Mouse (Mus musculus) frontal cortex, postnatal 10 days (tissue): Measurements from ENCODE around the gene Pgap3.

Experiments
- DNase-seq, 2 experiments: peaks; one replicate each; pipeline ENCODE4 v3.0.0; 2022; ENCODE audit warnings: low spot score in 2 of 2, mixed read lengths in 1 of 2

Gene Pgap3

DNA sequence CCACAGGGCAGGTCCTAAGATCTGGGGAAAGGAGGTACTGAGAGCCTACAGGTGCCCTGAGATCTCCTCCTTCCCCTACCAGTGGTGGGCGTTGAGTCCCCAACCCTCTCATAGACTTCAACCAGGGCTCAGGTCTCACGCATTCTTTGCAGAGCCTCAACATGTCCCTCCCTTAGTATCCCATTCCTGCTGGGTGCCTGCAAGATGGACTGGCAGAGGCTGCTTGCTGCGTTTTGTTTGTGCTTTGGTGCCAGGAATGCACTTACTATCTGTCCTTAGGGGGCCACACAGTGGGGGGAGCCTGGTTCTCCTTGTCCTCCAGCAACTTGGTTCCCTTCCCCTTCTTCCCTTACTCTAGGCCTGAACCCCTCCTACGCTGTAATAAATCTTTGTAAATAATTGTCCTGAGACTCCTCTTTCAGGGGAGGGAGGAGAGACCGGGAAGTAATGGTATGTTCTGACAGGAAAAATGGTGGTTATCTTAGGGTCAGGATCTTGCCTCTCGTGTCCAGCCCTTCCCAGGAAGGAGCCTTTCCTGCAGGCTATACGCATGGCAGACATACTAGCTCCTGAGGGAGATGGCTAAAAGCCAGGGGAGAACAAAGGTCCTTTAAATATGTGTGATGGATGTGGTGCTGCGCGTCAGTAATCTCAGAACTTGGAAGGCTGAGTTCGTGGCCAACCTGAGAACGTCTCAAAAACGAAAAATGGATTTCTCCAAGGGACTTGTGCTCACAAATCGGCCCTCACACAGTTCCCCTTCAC, 42.7 kb downstream of the Pgap3 start:
- no peak for DNase-seq

DNA sequence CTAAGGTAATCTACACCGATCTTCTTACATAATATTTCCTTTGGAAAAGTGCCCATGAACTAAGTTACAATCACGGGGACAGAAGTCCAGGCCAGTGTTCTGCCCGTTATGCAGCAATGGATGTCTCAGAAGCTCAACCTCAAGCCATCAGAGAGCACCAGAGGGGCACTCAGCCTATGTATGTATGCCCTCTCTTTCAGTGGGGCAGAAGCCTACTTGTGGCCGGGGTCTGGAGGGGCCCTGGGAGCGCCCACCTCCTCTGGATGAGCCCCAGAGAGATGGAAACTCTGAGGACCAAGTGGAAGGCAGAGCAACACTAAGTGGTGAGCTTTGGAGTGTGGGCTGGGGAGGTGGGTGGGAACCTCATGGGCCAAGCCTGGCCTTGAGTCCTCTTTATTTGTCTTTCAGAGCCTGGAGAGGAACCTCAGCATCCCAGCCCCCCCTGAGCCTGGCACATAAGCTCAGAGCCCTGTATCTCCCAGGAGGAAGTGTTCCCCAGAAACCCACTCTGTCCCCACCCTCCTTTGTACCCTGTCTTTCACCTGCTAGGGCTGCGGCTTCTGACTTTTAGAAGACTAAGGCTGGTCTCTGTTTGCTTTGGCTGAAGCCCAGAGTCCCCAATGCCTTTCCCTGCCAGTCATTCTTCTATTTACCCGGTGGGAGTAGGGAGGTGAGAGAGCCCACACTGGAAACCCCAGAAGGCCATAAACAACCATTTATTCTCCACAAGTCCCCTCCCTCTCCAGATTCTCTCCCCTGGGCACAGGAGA, 43.5 kb downstream of the Pgap3 start:
- DNase-seq, result no peak

DNA sequence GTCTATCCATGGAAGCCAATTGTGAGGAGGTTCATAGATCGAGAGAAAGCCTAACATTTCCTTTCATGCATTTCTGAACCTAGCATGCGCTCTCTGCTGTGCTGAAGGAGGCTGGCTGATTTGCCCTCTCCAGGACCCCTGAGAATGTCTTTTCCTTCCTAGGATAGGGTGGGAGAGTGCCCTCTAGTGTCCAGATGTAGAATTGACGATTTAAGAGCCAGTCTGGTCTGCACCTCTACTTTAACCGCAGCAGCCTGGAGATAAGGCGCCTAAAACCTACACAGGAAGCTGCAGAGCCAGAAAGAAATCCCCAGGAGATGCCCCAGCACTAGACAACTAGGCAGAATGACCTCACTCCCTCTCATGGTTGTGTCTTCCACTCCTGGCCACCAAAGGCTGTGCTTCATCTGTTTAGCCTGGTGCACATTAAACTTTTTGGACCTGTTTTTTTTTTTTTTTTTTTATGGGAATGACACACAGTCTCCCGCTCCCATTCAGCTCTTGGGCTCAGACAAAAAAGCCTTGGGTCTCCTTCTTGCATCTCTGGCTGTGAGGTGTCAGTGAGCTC, 44.5 kb downstream of the Pgap3 start:
- DNase-seq, result no peak

DNA sequence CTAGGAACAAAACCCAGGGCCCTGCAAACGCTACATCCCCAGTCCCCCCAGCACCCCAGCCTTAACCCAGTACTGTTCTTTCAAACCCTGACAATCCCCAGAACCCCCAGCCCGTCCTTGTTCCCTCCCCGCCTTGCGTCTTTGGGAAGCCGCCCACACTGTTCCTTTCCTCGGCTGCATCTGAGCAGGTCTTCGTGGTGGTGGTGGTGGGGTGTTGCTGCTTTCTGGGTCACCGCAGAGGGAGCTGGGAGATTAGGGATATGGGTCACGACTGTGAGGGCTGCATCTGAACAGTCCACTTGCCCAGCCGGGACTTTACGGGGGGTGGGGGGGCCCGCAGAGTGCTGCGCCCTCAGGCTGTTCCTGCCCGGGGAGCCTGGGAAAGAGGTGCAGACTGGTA, 45.8 kb downstream of the Pgap3 start:
- no peak for DNase-seq

DNA sequence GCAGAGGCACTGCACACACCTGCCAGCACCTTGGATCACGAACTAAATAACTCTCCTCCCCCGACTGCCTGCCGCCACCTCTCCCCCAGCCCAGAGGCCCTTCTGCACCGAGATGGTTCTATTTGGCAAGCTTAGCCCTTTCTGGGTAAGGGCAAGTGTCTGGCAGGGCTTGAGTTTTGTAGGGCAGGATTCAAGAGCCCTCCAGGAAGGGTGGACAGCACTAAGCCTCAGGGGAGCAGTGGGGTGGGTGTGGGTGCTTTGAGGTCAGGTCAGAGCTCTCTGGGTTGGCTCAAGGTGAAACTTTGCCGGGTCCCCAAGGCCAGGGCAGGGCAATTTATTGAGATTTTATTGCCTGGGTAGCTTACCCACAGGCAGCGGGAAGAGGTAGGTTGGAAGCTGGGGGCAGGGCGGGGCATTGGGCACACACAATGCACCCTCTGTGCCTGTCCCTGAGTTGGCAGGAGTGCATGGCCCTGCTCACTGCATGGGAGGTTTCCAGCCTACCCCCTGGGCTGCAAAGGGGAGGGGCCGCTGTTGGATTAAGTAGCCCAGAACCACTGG, 46.6 kb downstream of the Pgap3 start:
- peak in 1 of 2 experiments; percentile 16 for DNase-seq

DNA sequence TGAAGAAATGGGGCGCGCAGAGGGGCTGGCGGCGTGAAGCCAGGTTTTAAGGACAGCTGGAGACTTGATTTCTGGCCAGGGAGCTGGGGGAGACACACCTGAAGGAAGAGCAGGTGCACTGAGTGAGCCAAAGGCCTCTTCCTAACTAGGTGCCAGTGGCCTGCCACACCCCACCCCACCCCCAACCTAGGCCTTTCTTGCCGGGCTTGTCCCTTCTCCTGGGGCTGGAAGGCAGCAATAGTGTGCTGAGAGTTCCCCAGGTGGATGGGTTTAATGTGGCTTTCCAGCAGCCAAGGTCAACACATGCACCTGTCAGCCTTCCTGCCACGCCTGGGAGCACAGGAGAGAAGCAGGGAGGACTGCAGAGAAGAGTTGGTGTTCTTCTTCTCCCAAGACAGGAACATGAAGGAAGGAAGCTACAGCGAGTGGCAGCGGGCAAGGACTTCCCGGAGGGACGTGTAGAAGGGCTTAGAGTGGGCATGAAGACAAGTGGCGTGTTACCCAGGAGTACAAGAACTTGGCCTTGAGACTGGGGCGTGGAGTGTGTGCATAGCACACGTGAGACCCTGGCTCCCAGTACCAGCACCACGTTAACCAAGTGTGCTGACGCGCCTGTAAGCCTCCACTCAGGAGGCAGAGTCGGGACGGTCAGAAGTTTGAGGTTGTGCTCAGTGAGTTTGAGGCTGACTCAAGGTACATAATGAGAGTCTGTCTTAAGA, 47.9 kb downstream of the Pgap3 start:
- DNase-seq, result no peak

DNA sequence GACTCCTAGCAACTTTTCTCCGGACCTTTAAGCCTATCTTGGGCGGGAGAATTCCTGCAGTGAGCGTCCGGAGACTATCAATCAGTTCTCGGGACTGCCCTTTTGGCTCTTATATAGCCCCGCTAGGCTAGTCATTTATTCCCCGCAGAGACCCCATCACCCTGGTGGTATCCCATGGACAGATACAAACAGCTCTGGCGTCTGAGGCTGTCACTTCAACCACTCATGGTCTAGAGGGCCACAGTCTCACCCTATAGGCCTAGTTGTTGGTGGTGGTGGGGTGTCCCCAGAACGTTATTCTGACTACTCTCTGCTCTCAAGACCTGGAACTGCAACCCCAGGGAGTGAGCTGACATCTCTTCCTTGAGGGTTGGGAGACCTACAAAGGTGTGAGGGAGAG, 51.0 kb downstream of the Pgap3 start:
- DNase-seq, result no peak

DNA sequence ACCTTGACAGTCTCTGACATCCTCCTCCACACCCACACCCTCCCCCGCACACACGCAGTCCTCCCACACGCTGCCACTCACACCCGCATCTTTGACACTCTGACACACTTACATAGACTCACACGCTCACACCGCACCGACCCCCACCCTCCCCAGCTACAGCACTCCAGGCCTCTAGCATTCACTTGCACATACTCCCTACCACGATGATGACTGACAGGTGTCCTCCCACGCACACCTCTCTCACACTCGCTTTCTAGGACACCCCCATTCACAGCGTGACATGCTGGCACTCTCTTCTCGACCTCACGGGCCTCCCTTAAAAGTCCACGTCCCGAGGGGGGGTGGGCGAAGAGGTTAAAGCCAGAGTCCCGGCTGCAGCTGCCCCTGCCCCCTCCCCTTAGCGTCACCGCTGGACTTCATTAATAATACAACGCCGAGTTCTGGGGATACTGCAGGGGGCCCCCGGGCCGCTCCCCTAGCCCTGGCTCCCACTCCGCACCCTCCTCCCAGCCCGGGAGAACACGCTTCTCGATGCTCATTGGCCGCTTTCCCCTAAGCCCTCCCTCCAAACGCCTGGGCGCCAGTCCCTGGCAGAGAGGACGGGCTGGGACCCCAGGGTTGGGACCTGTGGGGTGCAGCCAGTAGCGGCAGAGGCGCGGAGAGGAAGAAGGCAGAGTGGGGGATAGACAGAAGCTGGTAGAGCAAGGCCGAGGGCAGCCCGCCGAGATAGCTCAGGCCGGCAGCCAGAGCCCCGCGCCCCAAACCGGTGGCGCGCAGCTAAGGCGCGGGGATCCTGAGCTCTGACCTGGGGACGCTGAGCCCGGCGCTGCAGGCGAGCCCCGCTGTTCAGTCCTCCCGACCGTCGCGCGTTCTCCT, 52.0 kb downstream of the Pgap3 start, which contains the start of gene Ppp1r1b:
Gene Ppp1r1b, plus strand, starts transcription at position 322 of the 879 bp plus-strand sequence.
- DNase-seq, result peak; percentile 70 to 81

DNA sequence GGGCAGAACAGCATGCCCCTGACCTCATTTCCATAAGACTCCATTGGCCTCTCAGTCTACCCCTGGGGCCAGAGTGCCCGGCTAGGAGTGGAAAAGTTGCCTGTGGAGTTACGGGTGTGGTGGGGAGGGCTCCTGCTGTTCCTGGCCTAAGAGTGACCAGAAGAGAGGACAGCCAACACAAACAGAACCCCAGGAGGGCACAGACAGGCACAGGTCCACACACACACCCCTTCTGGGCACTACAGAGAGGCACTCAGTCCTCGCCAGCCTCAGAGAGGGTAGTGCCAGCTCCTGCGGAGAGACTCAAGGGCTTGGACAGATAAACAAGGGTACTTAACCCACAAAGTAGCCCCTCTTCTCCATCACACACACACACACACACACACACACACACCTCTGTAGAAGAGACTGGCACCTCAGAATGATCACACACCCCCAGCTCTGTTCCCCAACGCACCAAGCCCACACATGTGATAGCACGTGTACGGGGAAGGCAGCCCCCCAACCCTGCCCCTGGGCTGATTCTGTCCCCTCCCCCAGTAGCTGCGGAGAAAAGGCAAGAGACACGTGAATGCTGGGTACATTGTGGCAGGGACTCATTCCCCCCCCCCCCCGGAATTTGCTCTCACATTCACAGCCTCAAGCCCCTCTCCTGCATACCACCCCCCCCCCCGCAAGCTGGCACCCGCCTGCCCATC, 52.8 kb downstream of the Pgap3 start:
- DNase-seq, result no peak

DNA sequence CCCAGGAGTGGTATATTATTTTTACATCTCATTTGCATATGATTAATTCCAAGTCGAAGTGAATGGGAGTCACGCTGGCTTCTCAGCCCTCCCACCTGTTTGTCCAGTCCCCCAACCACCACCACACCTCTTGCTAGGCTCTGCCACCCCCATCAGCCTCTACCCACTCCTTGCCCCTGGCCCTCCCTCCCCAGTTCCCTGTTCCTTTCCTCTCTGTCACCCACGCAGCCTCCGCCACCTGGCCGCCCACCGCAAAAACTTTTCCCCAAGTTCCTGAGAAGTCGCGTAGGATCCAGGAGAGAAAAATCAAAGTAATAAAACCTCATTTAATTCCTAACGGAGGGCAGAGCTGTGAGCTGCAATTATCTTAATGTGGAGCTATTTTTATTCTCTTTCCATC, 54.1 kb downstream of the Pgap3 start:
- no peak for DNase-seq

DNA sequence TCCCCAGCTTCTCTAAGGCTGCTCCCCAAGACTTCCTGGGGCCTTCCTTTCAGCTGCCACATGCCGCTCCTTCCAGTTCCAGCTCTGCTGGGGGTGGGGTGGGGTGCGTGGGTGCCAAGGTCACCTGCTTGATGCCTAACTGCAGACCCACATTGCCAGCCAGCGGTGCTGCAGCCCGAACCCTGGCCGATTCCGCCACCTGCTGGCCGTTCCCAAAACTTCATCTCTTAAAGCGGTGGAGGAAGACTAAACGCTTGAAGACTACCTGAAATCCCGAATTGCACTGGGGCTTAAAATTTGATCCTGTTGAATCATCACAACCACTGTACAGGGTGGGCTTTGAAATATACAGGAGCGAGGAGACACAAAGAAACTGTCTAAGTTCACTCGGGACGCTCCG, 55.0 kb downstream of the Pgap3 start:
- peak; percentile 75 to 78 for DNase-seq

DNA sequence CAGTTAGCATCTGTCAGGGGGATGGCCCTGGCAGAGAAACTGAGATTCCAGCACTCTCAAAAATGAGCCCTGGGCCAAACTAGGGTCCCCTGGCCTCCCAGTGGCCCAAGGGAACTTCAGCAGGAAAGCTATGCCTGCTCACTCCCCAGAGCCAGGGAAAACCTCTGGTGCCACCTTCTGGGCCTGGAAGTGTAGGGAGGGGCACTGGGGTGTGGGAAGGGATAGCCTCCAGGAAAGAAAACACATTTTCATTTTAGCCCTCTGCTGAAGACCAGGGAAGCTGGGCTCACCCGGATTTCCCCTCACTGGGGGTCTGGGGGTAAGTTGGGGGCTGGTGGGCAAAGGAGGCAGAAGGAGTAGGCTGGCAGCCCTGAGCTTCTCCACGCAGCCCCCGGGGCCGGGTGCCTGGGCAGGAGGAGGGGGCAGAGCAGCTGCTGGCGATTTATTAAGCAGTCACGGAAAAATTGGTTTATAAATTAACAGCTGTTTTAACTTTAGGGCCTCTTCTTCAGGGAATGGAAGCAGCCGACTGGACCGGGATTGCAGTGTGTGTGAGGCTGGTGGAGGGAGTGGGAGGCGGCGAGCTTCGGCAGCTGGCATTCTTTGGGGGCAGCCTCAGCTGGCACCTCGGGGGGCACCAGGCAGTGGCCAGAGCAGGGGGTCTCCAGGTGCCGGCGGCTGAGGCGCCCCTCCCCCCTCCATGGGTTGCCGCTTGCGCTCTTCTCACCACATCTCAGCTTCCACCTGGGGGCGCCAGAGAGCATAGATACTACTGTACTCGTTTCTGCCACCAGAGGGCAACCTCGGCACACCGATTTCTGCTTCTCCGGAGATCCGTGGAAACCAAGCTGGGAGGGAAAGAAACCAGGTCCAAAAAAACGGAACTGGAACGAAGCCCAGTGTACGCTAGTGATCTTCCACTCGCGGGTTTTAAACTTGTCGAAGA, 58.0 kb downstream of the Pgap3 start:
- peak; percentile 82 to 93 for DNase-seq

DNA sequence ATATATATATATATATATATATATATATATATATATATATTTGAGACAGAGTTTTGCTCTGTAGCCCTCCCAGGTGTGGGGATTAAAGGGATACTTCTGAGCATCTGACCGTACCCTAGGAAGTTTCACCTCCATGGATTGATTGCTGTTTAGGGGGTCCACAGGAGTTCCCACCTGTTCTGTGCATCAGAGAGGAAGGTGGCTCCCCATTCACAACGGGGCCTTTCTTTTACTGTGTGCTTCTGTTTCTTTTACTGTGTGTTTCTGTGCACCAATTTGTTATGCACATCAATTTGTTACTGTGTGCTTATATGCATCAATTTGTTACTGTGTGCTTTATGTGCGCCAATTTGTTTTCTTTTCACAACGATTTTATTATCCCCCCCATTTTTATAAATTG, 59.1 kb downstream of the Pgap3 start:
- no peak for DNase-seq

DNA sequence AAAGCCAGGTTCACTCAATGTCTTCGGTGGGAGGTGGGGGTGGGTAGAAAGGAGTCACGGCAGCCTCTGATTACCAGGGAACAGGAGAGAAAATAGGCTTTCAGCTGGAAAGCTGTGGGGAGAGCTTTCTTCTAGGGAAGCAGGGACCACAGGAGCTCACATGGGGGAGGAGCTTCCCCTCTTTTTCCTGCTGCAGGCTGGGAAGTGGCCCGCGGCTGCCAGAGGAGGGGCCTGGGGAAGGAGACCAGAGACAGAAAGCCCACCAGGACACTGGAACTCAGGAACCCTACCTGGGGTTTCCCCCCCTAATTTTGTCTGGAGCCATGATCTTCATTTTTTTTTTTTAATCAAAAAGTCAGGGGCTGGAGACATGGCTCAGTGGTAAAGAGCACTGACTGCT, 59.7 kb downstream of the Pgap3 start:
- no peak for DNase-seq

DNA sequence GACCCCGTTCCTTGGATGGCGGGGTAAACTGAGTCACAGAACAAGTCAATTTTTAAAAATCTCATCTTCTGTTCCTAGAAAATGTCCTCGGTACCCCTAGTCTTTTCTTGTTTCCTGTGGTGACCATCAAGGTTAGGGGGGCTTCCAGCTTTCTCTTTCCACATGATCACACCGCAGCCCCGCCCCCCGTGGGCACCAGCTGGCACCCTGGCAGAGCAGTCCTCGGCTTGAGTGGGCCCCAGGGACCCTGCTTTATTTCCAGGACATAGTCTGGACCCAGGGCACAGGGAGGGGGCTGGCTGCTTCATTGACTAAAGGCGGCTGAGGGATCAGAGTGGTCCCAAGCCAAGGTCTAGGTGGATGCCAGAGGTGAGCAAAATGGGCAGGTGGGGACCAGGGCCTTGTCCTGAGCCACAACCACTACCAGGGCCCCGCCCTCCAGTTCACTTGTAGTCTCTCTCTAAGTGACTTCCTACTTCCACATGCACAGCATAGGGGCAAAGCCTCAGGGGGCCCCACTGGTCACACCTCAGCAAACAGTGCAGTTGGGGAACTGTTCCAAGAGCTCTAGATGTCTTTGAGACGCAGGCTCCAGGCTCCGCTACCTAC, 60.5 kb downstream of the Pgap3 start:
- no peak for DNase-seq

DNA sequence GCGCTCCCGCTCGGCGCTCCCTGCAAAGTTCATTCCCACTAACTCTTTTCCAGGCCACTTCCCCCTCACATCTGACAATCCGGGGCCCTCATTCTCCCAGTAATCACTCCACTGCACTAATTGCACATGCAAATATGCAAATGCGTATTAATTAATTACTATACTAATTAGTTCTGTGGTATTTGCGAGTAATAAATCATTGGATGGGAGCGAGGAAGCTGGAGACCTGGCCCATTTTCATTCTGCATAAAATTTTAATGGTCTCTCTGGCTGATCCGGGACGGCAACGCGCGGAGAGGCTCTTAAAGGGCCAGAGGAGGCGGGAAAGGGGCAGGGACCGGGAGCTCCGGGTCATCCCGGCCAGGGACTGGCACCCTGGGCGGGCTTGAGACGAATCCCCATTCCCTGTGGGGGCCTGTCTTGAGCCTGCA, 61.2 kb downstream of the Pgap3 start:
- no peak for DNase-seq
